Mouse (Mus musculus) right cerebral cortex, postnatal 10 days (tissue): ENCODE measurements around the gene Vat1l.

Experiments
- DNase-seq, 2 experiments: peaks; one replicate each; pipeline ENCODE4 v3.0.0; 2021; ENCODE audit warnings: low spot score in 2 of 2

Vat1l gene

GRCm38 (mm10) chr8:114398326-114398725 is 192.9 kb downstream of the Vat1l start:
- no peak for DNase-seq

- DNase-seq, result no peak
Observed at GRCm38 (mm10) chr8:114399273-114399672, 193.9 kb downstream of the Vat1l start.

GRCm38 (mm10) chr8:114401679-114402078 is 196.3 kb downstream of the Vat1l start:
- no peak for DNase-seq

GRCm38 (mm10) chr8:114411421-114411820 is 206.0 kb downstream of the Vat1l start:
- DNase-seq, result no peak

- no peak for DNase-seq
Observed at GRCm38 (mm10) chr8:114417786-114418185, 212.4 kb downstream of the Vat1l start, which contains the start of gene Clec3a. Clec3a (plus strand) TSS chr8:114418086.

GRCm38 (mm10) chr8:114418486-114418885 is 213.1 kb downstream of the Vat1l start:
- DNase-seq, result no peak

GRCm38 (mm10) chr8:114418904-114419303 is 213.5 kb downstream of the Vat1l start:
- no peak for DNase-seq

- DNase-seq, result no peak
Observed at GRCm38 (mm10) chr8:114421544-114421943, 216.1 kb downstream of the Vat1l start.
